In genomic region chr10:127945432-127946064, GRCm38 (mm10) we compare ENCODE assay signal across 7 mouse cellular contexts. TPM values are rescaled to one million over a fixed set of nuclear protein-coding genes. Genes with fewer than 3 reads are reported as not detected.
DNase-seq lines count a peak whose midpoint lies in the region; ATAC-seq and TF ChIP-seq lines count a peak whose summit lies in the region.

No protein-coding gene starts in this region.

- H3K27me3 ChIP-seq in C2C12 (ENCODE audit: control insufficient read depth, insufficient read depth, insufficient read length) (peaks cover 15% of the 10 kb centered on the region), MEL (ENCODE audit: control insufficient read depth in 1 of 2, insufficient read depth in 2 of 2, low read length in 2 of 2) (peaks cover 0 to 1% of the 10 kb centered on the region in 2 experiments; a peak in 2 of 4 replicates)
- no peaks in the 10 kb centered on the region for H3K27me3 ChIP-seq in kidney, adult 2 months (replicated peaks; ENCODE audit: control insufficient read depth, insufficient read depth, low read length)
- H3K27me3 ChIP-seq in liver, embryonic 11.5 days (replicated peaks; ENCODE audit: control insufficient read depth, insufficient read depth, low read length), result no peaks in the 10 kb centered on the region

- H3K4me3 ChIP-seq in C2C12 (ENCODE audit: insufficient read depth, poor library complexity, severe bottlenecking), result no peak overlapping the region
- no peak overlapping the region for H3K4me3 ChIP-seq in MEL (ENCODE audit: control insufficient read depth in 1 of 2, insufficient read depth in 1 of 2, low read depth in 2 of 2, low read length in 2 of 2)
- H3K4me3 ChIP-seq in kidney, adult 2 months (ENCODE audit: insufficient read depth, low read depth, low read length), result no peak overlapping the region
- H3K4me3 ChIP-seq in liver, embryonic 11.5 days (ENCODE audit: low read depth, low read length), result no peak overlapping the region

- H3K27ac ChIP-seq in MEL (ENCODE audit: control insufficient read depth, low read depth, low read length), result no peak overlapping the region
- no peak overlapping the region for H3K27ac ChIP-seq in kidney, adult 2 months (ENCODE audit: insufficient read depth, low read depth, low read length)
- H3K27ac ChIP-seq in liver, embryonic 11.5 days (ENCODE audit: low read depth, low read length), result no peak overlapping the region

- TF ChIP-seq POLR2A in MEL (IDR thresholded peaks at IDR 0.05; ENCODE audit: control insufficient read depth in 1 of 2, insufficient read depth in 1 of 2, low read depth in 1 of 2, low read length in 2 of 2, poor library complexity in 1 of 2), result no peak
- TF ChIP-seq POLR2A in kidney, adult 2 months (IDR thresholded peaks at IDR 0.05; ENCODE audit: low read depth, low read length), result no peak

- no peak overlapping the region for H3ac ChIP-seq in C2C12 (ENCODE audit: control insufficient read depth, insufficient read length, low read depth)

- 0 out of 4 replicates have a peak, but pooled peaks of 1 of the 2 experiments have one; percentile 25 for TF ChIP-seq EP300 in MEL (IDR thresholded peaks at IDR 0.05; ENCODE audit: low read depth in 1 of 2, low read length in 2 of 2)

- no peaks in the 10 kb centered on the region for H3K9me3 ChIP-seq in MEL (replicated peaks; ENCODE audit: insufficient read depth, low read length)
- no peaks in the 10 kb centered on the region for H3K9me3 ChIP-seq in liver, embryonic 11.5 days (ENCODE audit: control insufficient read depth, low read length)

- peak; percentile 86 for TF ChIP-seq RAD21 in MEL (IDR thresholded peaks at IDR 0.05; ENCODE audit: low read depth, low read length)

- no peaks in the 10 kb centered on the region for H3K4me1 ChIP-seq in MEL (ENCODE audit: control insufficient read depth in 1 of 2, insufficient read depth in 2 of 2, low read length in 2 of 2)
- no peaks in the 10 kb centered on the region; the same call in 1 of the 2 replicates for H3K4me1 ChIP-seq in kidney, adult 2 months (ENCODE audit: control insufficient read depth, insufficient read depth, low read length)
- H3K4me1 ChIP-seq in liver, embryonic 11.5 days (replicated peaks; ENCODE audit: control insufficient read depth, insufficient read depth, low read length), result no peaks in the 10 kb centered on the region

- peak; percentile 66 for ATAC-seq in liver, embryonic 11.5 days (replicated peaks; ENCODE audit: low FRiP score)
- ATAC-seq in neutrophil, adult 5-6 weeks (ENCODE audit: extremely low read depth, insufficient number of reproducible peaks, low FRiP score, poor library complexity, severe bottlenecking), result peak; percentile 82; the same call in 1 of the 2 replicates

- H3K4me2 ChIP-seq in liver, embryonic 11.5 days, result no peak overlapping the region

- peak; percentile 78 for TF ChIP-seq CTCF in C2C12 (IDR thresholded peaks at IDR 0.05; ENCODE audit: control insufficient read depth, insufficient read depth, insufficient read length)
- TF ChIP-seq CTCF in MEL (IDR thresholded peaks at IDR 0.05 in 2 of 3, conservative IDR thresholded peaks at IDR 0.05 in 1 of 3; ENCODE audit: control insufficient read depth in 1 of 3, insufficient read depth in 1 of 3, low read depth in 2 of 3, low read length in 3 of 3, poor library complexity in 1 of 3, severe bottlenecking in 1 of 3), result peak; percentile 61 to 93 (median 83)
- TF ChIP-seq CTCF in kidney, adult 2 months (conservative IDR thresholded peaks at IDR 0.05; ENCODE audit: insufficient read depth, insufficient read length, low read depth, low read length), result peak; percentile 83

- no peak overlapping the region for H3K9ac ChIP-seq in MEL (ENCODE audit: control insufficient read depth, low read depth, low read length, poor library complexity, severe bottlenecking)
- no peak overlapping the region for H3K9ac ChIP-seq in liver, embryonic 11.5 days (ENCODE audit: low read depth, low read length)

- WGBS in kidney, adult 2 months, result 41% methylated on average over 5 of the region's 5 CpGs
- WGBS in liver, embryonic 11.5 days, result 47% methylated on average over 5 of the region's 5 CpGs

- H3K36me3 ChIP-seq in C2C12 (ENCODE audit: control insufficient read depth, insufficient read depth), result no peaks in the 10 kb centered on the region
- H3K36me3 ChIP-seq in MEL (ENCODE audit: control insufficient read depth in 1 of 2, insufficient read depth in 2 of 2, low read length in 2 of 2), result no peaks in the 10 kb centered on the region
- no peaks in the 10 kb centered on the region for H3K36me3 ChIP-seq in kidney, adult 2 months (ENCODE audit: control insufficient read depth, insufficient read depth, low read length)
- no peaks in the 10 kb centered on the region for H3K36me3 ChIP-seq in liver, embryonic 11.5 days (ENCODE audit: control insufficient read depth, insufficient read depth, low read length)

- peak; percentile 77 for DNase-seq in MEL (ENCODE audit: low read depth, low spot score)
- peak; percentile 67 to 70 for DNase-seq in cerebellum, postnatal 10 days
- peak; percentile 11 for DNase-seq in frontal cortex, postnatal 25 days (ENCODE audit: low spot score in 2 of 2)
- peak; percentile 66 for DNase-seq in kidney, adult 2 months
- DNase-seq in liver, embryonic 11.5 days (ENCODE audit: low spot score), result peak; percentile 58

- no peaks in the 10 kb centered on the region for H3K79me3 ChIP-seq in C2C12 (ENCODE audit: low read depth)

- no peaks in the 10 kb centered on the region for H3K79me2 ChIP-seq in C2C12 (ENCODE audit: control insufficient read depth, insufficient read depth)
- H3K79me2 ChIP-seq in MEL (ENCODE audit: control insufficient read depth, insufficient read depth, low read length, poor library complexity), result no peaks in the 10 kb centered on the region

TF ChIP-seq in C2C12, 6 proteins besides CTCF, POLR2A, EP300 and RAD21:
- TF ChIP-seq MYOD1 (IDR thresholded peaks at IDR 0.05; ENCODE audit: control insufficient read depth, insufficient read length, low read depth) (no peak), MAX (IDR thresholded peaks at IDR 0.05) (no peak), CEBPB (IDR thresholded peaks at IDR 0.05; ENCODE audit: low read depth) (peak; percentile 35), FOSL1 (IDR thresholded peaks at IDR 0.05; ENCODE audit: insufficient read depth, low read length, poor library complexity, severe bottlenecking) (no peak)

TF ChIP-seq in MEL, 35 proteins besides CTCF, POLR2A, EP300 and RAD21:
- peak; percentile 79 for TF ChIP-seq ZC3H11A (IDR thresholded peaks at IDR 0.05; ENCODE audit: low read depth, low read length)
- no peak for TF ChIP-seq MAZ (IDR thresholded peaks at IDR 0.05; ENCODE audit: low read depth, low read length)
- TF ChIP-seq MYB (IDR thresholded peaks at IDR 0.05; ENCODE audit: low read depth, low read length), result no peak
- TF ChIP-seq CHD2 (IDR thresholded peaks at IDR 0.05; ENCODE audit: low read length), result no peak
- TF ChIP-seq USF2 (IDR thresholded peaks at IDR 0.05; ENCODE audit: borderline replicate concordance in 1 of 2, insufficient read depth in 1 of 2, low read depth in 1 of 2, low read length in 2 of 2), result no peak
- no peak for TF ChIP-seq TAL1 (IDR thresholded peaks at IDR 0.05; ENCODE audit: low read length)
- no peak for TF ChIP-seq GATA1 (IDR thresholded peaks at IDR 0.05; ENCODE audit: low read depth, low read length)
- no peak for TF ChIP-seq ELF1 (IDR thresholded peaks at IDR 0.05; ENCODE audit: low read depth, low read length)
- TF ChIP-seq E2F4 (IDR thresholded peaks at IDR 0.05; ENCODE audit: borderline replicate concordance, low read depth, low read length), result no peak
- no peak for TF ChIP-seq CHD1 (IDR thresholded peaks at IDR 0.05; ENCODE audit: low read depth, low read length)
- TF ChIP-seq TCF12 (IDR thresholded peaks at IDR 0.05; ENCODE audit: low read depth, low read length), result no peak
- no peak for TF ChIP-seq NELFE (IDR thresholded peaks at IDR 0.05; ENCODE audit: low read depth, low read length)
- no peak; the same call in 1 of the 2 replicates for TF ChIP-seq ZNF384 (IDR thresholded peaks at IDR 0.05; ENCODE audit: low read depth, low read length)
- TF ChIP-seq NRF1 (IDR thresholded peaks at IDR 0.05; ENCODE audit: insufficient read depth, low read depth, low read length, poor library complexity, severe bottlenecking), result no peak
- TF ChIP-seq USF1 (IDR thresholded peaks at IDR 0.05; ENCODE audit: low read depth, low read length), result no peak
- TF ChIP-seq BHLHE40 (IDR thresholded peaks at IDR 0.05; ENCODE audit: borderline replicate concordance, low read depth, low read length), result peak; percentile 35; the same call in 1 of the 2 replicates
- no peak for TF ChIP-seq POLR2AphosphoS5 (IDR thresholded peaks at IDR 0.05; ENCODE audit: borderline replicate concordance, low read depth, low read length)
- 0 out of 2 replicates have a peak, but pooled peaks have one; percentile 19 for TF ChIP-seq MAFK (IDR thresholded peaks at IDR 0.05; ENCODE audit: borderline replicate concordance, low read depth, low read length)
- TF ChIP-seq RCOR1 (IDR thresholded peaks at IDR 0.05; ENCODE audit: low read depth, low read length), result no peak
- TF ChIP-seq SMC3 (IDR thresholded peaks at IDR 0.05; ENCODE audit: low read depth, low read length), result peak; percentile 95

RNA-seq across cellular contexts. Expression of gene Sdr9c7, which starts 47.2 kb away (rescaled TPM):
- polyA plus RNA-seq in C2C12 (2012; fragmentation: generic; extraction: Trizol) (not detected), MEL (2012; ENCODE audit: insufficient read depth in 1 of 2, insufficient read length in 2 of 2, low read depth in 1 of 2, low replicate concordance in 2 of 2, missing spikeins in 1 of 2) (not detected)
- not detected in 2 replicates for total RNA-seq in MEL (2012; rRNA removed)
- 0.13 TPM in 1 of 2 replicates, not detected in the other for polyA plus RNA-seq in kidney, adult 2 months (2012; rRNA removed)
- not detected in 2 replicates for polyA plus RNA-seq in liver, embryonic 11.5 days (2014; fragmentation: Nextera tagmentation; extraction: Ambion mirVana)
- not detected in 2 replicates for total RNA-seq in neutrophil, adult 5-6 weeks (2017)

RNA-seq across cellular contexts. Expression of gene Rdh7, which starts 56.9 kb away (rescaled TPM):
- polyA plus RNA-seq in C2C12 (2012; fragmentation: generic; extraction: Trizol) (not detected), MEL (2012; ENCODE audit: insufficient read depth in 1 of 2, insufficient read length in 2 of 2, low read depth in 1 of 2, low replicate concordance in 2 of 2, missing spikeins in 1 of 2) (not detected)
- not detected in 2 replicates for total RNA-seq in MEL (2012; rRNA removed)
- 0.20 and 0.31 TPM in 2 replicates for polyA plus RNA-seq in kidney, adult 2 months (2012; rRNA removed)
- polyA plus RNA-seq in liver, embryonic 11.5 days (2014; fragmentation: Nextera tagmentation; extraction: Ambion mirVana), result 0.14 TPM in 1 of 2 replicates, not detected in the other
- total RNA-seq in neutrophil, adult 5-6 weeks (2017), result not detected in 2 replicates

Comparison
In these comparisons a context has a peak if more than half of its experiments do, and no peak if none do; other contexts are left out.
1. DNase-seq: peak in every context shown above with its lines; median percentile 77 in MEL; 68 in cerebellum, postnatal 10 days; 66 in kidney, adult 2 months; 58 in liver, embryonic 11.5 days; 11 in frontal cortex, postnatal 25 days.